Mouse (Mus musculus) forebrain, embryonic 11.5 days (tissue): ENCODE data around the gene Swap70. TPM values are rescaled to one million over a fixed set of nuclear protein-coding genes. Genes with fewer than 3 reads are reported as not detected.

Experiments used
- ATAC-seq: fragments of 200-750 bp; cut with Nextera tagmentation; replicated peaks from 2 replicates; pipeline ENCODE4 v1.8.0; 2017; ENCODE audit warnings: moderate TSS enrichment; ENCODE audit not compliant: low FRiP score
- DNase-seq: peaks from one replicate; pipeline ENCODE4 v3.0.0-alpha.2; 2017; ENCODE audit warnings: low spot score
- H3K27ac ChIP-seq: fragments of 300-500 bp; sonication (generic); 2 replicates; pipeline ENCODE4 v1.5.1; 2014; ENCODE audit warnings: low read depth, low read length
- H3K27me3 ChIP-seq: fragments of 300-500 bp; sonication (generic); 2 replicates; pipeline ENCODE4 v1.6.1; 2014; ENCODE audit warnings: mild to moderate bottlenecking, low read length, mixed read lengths; ENCODE audit not compliant: control insufficient read depth, insufficient read depth
- H3K36me3 ChIP-seq: fragments of 300-500 bp; sonication (generic); 2 replicates; pipeline ENCODE4 v1.6.1; 2014; ENCODE audit warnings: mild to moderate bottlenecking, low read length, moderate library complexity, mixed read lengths; ENCODE audit not compliant: control insufficient read depth, insufficient read depth
- H3K4me1 ChIP-seq: fragments of 300-500 bp; sonication (generic); replicated peaks from 2 replicates; pipeline ENCODE4 v1.6.1; 2014; ENCODE audit warnings: low read length, mixed read lengths; ENCODE audit not compliant: control insufficient read depth, insufficient read depth
- H3K4me2 ChIP-seq: fragments of 300-500 bp; sonication (generic); 2 replicates; pipeline ENCODE4 v1.6.1; 2014; ENCODE audit warnings: low read depth, mild to moderate bottlenecking, low read length, moderate library complexity, mixed read lengths; ENCODE audit not compliant: severe bottlenecking
- H3K4me3 ChIP-seq: fragments of 300-500 bp; sonication (generic); 2 replicates; pipeline ENCODE4 v1.5.1; 2014; ENCODE audit warnings: low read depth, low read length
- H3K9ac ChIP-seq: fragments of 300-500 bp; sonication (generic); 2 replicates; pipeline ENCODE4 v1.6.1; 2014; ENCODE audit warnings: low read length
- H3K9me3 ChIP-seq: fragments of 300-500 bp; sonication (generic); 2 replicates; pipeline ENCODE4 v1.6.1; 2016; ENCODE audit warnings: low read length, mixed read lengths; ENCODE audit not compliant: control insufficient read depth
- WGBS: fragments of 180-500 bp; shearing (Covaris S2); extraction: QIAGEN DNeasy Blood & Tissue Kit; methylation state at CpG from one replicate; pipeline ENCODE4 v1.1.7; 2014; 5-methylcytosine and 5-hydroxymethylcytosine counted together
- polyA plus RNA-seq: library from polyadenylated mRNA; unstranded; fragments of >200 nt; fragmentation: Nextera tagmentation; extraction: Ambion mirVana; gene quantifications from 2 replicates; pipeline ENCODE4 v1.2.1, GENCODE M21; 2014

Gene Swap70
- polyA plus RNA-seq, 1 experiment from 2014 or later = 26.5 TPM

DNA sequence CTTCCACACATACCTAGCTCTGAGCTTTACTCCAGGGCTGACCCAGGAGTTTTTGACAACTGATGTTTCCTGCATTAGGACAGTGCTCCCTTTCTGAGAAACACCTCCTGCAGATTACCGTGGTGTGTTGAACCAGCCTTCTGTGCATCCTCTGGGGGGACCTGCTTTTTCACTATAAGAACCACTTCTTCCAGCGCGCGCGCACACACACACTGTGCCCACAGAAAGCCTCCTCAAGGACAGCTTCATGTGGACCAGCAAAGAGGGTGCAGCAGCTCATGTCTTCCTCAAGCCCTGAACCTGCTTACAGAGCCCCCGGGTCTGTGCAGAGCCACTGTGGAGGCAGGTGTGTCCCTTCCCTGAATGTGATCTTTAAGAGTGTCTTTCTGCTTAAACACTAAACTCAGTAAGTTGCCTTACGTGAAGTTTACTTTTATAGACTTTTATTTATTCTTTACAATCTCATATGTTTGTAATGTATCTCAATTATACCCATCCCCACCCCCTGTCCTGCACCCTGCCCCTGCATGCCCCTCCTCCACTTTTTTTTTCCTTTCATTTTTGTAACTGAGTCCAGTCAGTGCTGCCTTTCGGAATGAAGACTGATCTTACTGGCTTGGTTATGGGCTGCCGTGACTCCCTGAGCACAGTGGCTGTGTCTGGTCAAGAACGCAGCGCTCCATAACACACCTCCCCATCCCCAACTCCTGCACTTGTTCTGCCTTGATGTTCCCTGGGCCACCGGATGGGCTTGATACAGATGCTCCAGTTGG, 63.8 kb downstream of the Swap70 start:
- peaks cover 2% of the 10 kb centered on the region; the same call in 1 of the 2 replicates for H3K36me3 ChIP-seq
- DNase-seq (no peak), ATAC-seq (no peak)
- 94% methylated on average over 12 of the region's 12 CpGs for WGBS
- no peaks in the 10 kb centered on the region for H3K4me1 ChIP-seq
- H3K4me3 ChIP-seq = no peak overlapping the region
- no peaks in the 10 kb centered on the region for H3K27me3 ChIP-seq
- H3K9me3 ChIP-seq = no peaks in the 10 kb centered on the region
- no peak overlapping the region for H3K27ac ChIP-seq
- H3K4me2 ChIP-seq = no peak overlapping the region
- no peak overlapping the region for H3K9ac ChIP-seq

DNA sequence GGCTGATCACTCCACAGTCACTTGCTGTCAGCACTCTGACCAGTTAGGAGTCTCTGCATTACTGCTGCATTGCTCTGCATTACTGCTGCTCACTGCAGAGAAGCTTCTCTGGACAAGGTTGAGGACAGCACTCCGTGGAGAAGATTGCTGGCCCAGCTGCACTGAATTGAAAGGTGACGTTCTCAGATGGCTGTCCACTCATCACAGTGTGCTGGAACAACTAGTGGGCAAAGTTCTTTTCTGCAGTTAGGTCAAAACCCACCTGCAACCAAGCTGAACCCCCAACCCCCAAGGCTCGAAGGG, 64.3 kb downstream of the Swap70 start:
- 78% methylated on average over 3 of the region's 3 CpGs for WGBS
- Histone ChIP-seq H3K4me3 (no peak overlapping the region), H3K4me1 (no peaks in the 10 kb centered on the region), H3K9ac (no peak overlapping the region), H3K4me2 (no peak overlapping the region), H3K27ac (no peak overlapping the region), H3K27me3 (no peaks in the 10 kb centered on the region), H3K9me3 (no peaks in the 10 kb centered on the region), H3K36me3 (peaks cover 2% of the 10 kb centered on the region; the same call in 1 of the 2 replicates)
- DNase-seq (no peak), ATAC-seq (no peak)

DNA sequence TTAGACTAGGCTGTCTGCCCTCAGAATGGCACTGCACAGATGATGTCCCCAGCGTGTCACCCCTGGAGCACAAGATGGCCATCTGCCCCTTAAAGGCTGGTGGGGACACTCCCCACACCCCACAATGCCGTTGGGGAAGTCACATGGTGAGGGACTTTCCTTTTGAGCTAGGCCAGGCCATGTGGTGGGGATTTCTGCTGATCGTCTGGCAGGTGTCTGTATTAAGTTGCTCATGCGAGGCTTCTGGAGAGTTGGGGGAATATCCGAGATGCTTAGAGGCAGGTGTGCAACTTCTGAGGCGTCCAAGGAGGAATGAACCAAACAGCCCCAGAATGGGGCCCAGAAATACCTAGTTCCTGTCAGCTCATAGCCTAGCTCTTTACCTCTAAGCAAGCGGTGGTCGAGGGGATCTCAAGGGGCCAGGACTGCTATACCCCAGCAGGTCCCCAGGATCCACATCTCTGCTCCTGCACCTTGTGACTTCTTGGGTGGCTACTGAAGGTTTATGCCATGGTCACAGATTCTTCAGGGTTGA, 64.8 kb downstream of the Swap70 start:
- Histone ChIP-seq H3K4me2 (no peak overlapping the region), H3K4me1 (no peaks in the 10 kb centered on the region), H3K9me3 (no peaks in the 10 kb centered on the region), H3K27ac (no peak overlapping the region), H3K9ac (no peak overlapping the region), H3K27me3 (no peaks in the 10 kb centered on the region), H3K36me3 (peaks cover 2% of the 10 kb centered on the region; the same call in 1 of the 2 replicates), H3K4me3 (no peak overlapping the region)
- ATAC-seq (no peak), DNase-seq (no peak)
- WGBS = 83% methylated on average over 8 of the region's 8 CpGs

DNA sequence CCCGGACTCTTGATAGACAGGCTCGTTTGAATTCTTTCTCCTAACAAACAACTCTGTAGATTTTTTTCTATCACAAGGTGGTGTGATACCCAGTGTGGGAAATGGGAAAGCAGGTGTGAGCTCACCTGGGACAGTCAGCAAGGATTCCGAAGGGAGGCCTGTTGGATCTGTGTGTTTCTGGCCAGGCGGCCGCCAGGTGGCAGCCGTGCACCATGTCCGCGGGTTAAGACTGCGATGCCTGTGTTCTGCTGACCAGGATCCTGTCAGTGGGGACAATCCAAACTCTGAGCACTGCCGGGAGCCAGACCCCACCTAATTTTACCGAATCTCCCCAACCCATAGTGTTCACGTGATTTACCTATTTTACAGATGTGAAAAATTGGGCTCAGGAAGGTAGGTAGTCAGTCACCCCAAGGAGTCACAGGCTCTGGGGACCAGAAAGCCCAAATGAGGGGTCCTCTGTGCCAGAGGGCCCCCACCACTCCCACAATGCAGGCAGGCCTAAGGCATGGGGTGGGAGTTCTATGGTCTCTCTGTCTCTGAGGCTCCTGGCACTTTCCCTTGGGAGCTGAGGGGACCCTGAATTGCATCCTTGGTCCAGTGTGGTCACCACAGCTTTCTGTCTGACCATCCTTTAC, 65.4 kb downstream of the Swap70 start:
- DNase-seq = peak; percentile 91
- H3K27ac ChIP-seq = no peak overlapping the region
- no peak overlapping the region for H3K4me3 ChIP-seq
- H3K9ac ChIP-seq = no peak overlapping the region
- H3K9me3 ChIP-seq = no peaks in the 10 kb centered on the region
- no peaks in the 10 kb centered on the region for H3K4me1 ChIP-seq
- H3K36me3 ChIP-seq = no peaks in the 10 kb centered on the region
- ATAC-seq = peak; percentile 81
- no peak overlapping the region for H3K4me2 ChIP-seq
- no peaks in the 10 kb centered on the region for H3K27me3 ChIP-seq
- WGBS = 7% methylated on average over 12 of the region's 12 CpGs

DNA sequence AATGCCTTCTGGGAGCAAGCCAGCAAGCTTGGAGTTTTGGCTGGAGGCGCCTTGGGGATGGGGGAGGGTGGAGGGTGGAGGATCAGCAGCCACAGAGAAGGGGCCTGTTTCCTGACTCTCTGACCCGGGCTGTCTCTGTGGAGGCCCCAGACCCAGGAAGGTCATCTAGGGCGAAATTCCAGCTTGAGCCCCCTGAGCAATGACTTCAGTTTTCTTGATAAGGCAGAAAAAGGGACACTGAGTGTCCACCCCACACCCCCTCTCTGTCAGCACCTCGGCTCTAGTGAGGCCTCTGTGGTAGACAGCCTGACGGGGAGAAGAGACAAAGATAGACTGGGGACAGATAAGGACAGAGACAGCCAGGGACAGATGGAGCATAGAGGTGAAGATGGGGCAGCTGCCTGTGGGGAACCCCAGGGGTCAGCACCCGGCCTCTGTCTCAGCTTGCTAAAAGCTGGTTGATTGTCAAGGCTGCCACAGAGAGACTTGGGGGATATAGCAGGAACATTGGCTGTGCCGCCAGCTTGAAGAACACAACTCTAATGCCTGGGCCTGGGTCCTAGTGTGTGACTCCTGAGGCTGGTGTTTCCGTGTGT, 66.1 kb downstream of the Swap70 start:
- H3K4me3 ChIP-seq = no peak overlapping the region
- H3K27ac ChIP-seq = no peak overlapping the region
- no peaks in the 10 kb centered on the region for H3K4me1 ChIP-seq
- H3K9me3 ChIP-seq = no peaks in the 10 kb centered on the region
- H3K9ac ChIP-seq = no peak overlapping the region
- DNase-seq = no peak
- H3K27me3 ChIP-seq = no peaks in the 10 kb centered on the region
- 0 out of 2 replicates have a peak, but pooled peaks have one; percentile 4 for ATAC-seq
- 62% methylated on average over 8 of the region's 8 CpGs for WGBS
- no peak overlapping the region for H3K4me2 ChIP-seq
- H3K36me3 ChIP-seq = no peaks in the 10 kb centered on the region

DNA sequence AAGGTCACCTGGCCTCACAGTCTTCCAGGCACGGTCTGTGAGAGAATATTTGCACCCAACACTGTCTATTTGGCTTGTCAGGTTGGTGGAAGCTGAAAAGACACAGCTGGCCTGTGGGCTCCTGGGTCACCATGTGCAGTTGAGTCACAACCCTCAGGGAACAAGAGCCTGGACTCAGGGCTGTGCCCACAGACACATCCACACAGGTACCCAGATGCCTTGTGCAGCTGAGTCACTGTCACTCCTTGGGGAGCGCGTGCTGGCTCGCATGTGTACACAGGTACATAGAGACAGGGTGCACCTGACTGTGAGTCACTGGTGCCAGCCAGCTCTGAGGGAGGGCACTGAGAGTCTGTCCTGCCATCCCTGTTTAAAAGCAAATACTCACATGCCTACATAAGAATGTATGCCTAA, 66.7 kb downstream of the Swap70 start:
- no peak for ATAC-seq
- no peak overlapping the region for H3K9ac ChIP-seq
- 90% methylated on average over 4 of the region's 4 CpGs for WGBS
- H3K4me1 ChIP-seq = no peaks in the 10 kb centered on the region
- no peaks in the 10 kb centered on the region for H3K27me3 ChIP-seq
- H3K4me2 ChIP-seq = no peak overlapping the region
- no peak overlapping the region for H3K4me3 ChIP-seq
- DNase-seq = no peak
- no peak overlapping the region for H3K27ac ChIP-seq
- no peaks in the 10 kb centered on the region; the same call in 1 of the 2 replicates for H3K9me3 ChIP-seq
- no peaks in the 10 kb centered on the region for H3K36me3 ChIP-seq

DNA sequence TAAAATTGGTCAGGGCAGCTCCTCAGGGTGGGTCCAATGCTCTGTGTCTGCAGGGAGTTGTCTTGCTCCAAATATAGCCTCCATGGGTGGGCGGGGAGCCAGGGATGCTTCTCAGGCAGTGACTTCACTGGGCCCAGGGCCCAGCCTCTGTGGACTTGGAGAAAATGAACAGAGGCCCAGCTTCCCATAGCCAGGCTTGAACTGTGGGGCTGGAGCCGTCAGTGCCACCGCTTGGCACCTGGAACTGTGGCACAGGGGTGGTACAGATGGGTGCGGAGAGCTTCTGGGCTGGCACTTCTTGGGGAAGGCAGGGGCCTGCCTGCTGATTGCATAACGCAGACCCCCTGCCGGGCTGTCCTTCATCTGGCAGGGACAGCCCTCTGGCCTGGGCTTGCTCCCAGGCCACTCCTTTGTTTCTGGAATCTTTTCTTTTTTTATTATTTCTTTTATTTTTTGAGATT, 67.2 kb downstream of the Swap70 start:
- H3K4me3 ChIP-seq = no peak overlapping the region
- DNase-seq (no peak), ATAC-seq (no peak; the same call in 1 of the 2 replicates)
- no peak overlapping the region for H3K9ac ChIP-seq
- no peaks in the 10 kb centered on the region for H3K4me1 ChIP-seq
- H3K36me3 ChIP-seq = no peaks in the 10 kb centered on the region
- H3K4me2 ChIP-seq = no peak overlapping the region
- H3K9me3 ChIP-seq = no peaks in the 10 kb centered on the region; the same call in 1 of the 2 replicates
- no peaks in the 10 kb centered on the region for H3K27me3 ChIP-seq
- H3K27ac ChIP-seq = no peak overlapping the region
- WGBS = 71% methylated on average over 6 of the region's 6 CpGs

DNA sequence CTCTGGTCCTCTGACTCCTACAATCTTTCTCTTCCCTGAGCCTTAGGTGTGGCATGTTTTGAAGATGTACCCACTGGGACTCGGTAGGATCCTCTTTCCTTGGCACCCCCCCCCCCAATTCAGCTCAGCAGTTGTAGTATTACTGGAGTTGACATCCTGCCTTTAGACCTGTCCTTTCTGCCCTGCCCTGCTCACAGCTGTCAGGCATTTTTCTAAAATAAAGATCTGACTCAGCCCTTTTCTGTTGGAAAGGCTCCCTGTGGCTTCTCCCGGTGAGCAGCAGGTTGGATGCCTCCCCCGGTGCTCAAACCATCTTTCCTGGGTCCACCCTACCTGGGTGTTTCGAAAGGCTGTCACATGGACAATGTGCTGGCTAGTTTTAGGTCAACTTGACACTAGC, 68.1 kb downstream of the Swap70 start:
- no peak overlapping the region for H3K4me3 ChIP-seq
- no peak overlapping the region for H3K4me2 ChIP-seq
- 74% methylated on average over 4 of the region's 4 CpGs for WGBS
- H3K9ac ChIP-seq = no peak overlapping the region
- H3K27me3 ChIP-seq = no peaks in the 10 kb centered on the region
- H3K9me3 ChIP-seq = no peaks in the 10 kb centered on the region; the same call in 1 of the 2 replicates
- no peaks in the 10 kb centered on the region for H3K4me1 ChIP-seq
- DNase-seq (no peak), ATAC-seq (no peak)
- no peaks in the 10 kb centered on the region for H3K36me3 ChIP-seq
- H3K27ac ChIP-seq = no peak overlapping the region
